Mouse (Mus musculus): Measurements from ENCODE around the gene Cst10. TPM values are rescaled to one million over a fixed set of nuclear protein-coding genes. Genes with fewer than 3 reads are reported as not detected.

Cst10 gene
- not detected for total RNA-seq (2023)

DNA sequence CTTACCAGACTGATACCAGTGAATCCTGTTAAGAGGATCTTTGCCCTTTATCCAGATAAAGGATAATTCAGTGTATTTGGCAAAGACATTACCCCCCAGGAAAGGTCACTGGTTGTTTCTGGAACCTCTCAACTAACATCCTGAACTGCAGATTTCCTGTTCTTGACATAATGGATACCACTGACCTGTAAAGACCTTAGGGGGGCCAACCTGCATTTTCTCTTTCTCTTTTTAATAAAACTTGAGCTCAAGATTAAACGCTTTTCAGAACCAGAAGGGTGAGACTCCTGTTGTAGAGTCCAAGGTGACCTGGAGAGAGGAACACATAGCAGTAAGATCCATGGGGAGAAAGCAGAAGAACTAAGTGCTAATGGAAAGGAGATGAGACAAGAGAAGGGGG is at the start of gene Cst10:
TSS of gene Cst10 (plus strand) at position 301 of the 400 bp plus-strand sequence.

Data from CD4-positive naive resting alpha-beta T cell, adult 76 days (primary cell).